Mouse (Mus musculus): Measurements from ENCODE around the gene Epo. TPM values are rescaled to one million over a fixed set of nuclear protein-coding genes. Genes with fewer than 3 reads are reported as not detected.

Gene Epo
- total RNA-seq, 4 experiments from 2014 or later = not detected

DNA sequence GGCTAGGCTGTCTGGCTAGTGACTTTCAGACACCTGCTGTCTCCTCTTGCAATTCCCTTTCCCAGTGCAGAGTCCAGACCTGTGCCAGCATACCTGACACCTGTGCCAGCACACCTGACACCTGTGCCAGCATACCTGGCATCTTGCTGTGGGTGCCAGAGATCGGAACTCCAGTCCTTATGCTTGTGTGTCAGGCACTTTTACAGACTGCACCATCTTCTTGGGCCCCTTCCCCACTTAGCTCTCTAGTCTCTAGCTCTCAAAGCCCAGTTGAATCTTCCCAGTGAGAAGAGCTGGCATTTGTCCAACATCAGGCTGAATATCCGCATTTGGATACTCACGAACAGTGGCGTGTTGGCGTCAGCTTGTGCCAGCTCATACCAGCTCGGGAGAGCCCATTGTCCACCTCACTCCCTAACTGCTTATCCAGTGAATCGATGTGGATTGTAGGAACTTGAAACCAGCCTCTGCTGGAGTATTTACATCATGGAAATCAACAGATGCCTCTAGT is 6.3 kb upstream of the Epo start:
- no peak for DNase-seq

DNA sequence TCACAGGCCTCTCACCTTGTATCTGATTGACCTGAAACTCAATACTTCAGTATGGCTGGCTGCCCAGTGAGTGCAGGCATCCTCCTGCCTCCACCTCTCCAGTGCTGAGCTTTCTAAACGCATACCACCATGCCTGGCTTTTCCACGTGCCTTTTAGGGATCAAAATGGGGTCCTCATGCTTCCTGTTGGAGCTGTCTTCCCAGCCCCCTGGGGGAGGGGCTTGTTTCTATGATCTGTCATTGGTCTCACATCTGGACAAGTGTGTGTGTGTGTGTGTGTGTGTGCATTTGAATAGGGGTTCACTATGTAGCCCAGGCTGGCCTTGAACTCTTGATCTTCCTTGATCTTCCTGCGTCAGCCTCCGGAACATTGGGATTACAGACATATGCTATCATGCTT is 4.4 kb upstream of the Epo start:
- DNase-seq = no peak

DNA sequence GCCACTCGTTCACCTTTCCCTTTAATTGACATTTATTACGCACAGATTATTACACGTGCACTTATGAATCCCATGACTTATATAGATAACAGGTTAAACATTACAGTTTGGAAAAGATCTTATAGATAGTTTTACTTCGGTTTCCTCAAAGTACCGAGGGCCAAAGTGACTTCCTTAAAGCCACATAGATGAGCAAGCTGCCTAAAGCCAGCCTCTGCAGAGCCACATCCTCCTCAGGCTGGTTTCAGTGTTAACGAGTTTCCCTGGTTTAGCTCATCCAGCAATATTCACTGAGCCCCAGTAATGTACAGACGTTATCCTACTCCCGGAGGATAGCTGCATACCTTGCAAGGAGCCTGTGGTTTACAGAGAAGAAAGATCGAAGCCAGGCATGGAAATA is 2.3 kb upstream of the Epo start:
- DNase-seq = no peak

DNA sequence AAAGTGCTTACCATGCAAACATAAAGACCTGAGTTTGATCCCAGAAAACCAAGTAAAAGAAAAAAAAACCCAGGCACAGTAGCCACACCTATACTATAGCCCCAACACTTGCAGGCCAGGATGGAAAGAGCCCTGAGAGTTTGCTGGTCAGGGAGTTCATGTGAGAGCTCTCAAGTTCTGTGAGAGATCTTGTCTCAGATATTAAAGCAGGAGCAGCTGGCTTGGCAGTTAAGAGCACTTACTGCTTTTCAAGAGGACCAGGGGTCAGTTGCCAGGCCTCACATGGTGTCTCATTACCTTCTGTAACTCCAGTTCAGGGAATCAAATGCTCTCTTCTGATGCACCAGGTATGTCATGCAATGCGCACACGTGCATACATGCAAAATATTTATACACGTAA is 1.7 kb upstream of the Epo start:
- DNase-seq = no peak

DNA sequence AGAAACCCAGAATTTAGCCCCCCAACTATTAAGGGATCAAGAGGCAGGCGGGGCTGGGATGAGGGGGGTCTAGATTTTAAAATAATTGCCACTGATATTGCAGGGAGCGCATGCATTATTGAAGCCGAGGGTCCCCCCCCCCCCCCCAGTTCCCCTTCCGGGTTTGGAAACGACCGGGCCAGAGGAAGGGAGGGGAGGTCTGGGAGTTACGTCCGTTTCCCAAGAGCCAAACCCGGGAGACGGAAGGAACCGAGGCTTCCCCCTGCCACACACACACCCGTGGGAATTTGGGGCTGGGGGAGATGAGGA is 280 bp downstream of the Epo start:
- no peak for DNase-seq

DNA sequence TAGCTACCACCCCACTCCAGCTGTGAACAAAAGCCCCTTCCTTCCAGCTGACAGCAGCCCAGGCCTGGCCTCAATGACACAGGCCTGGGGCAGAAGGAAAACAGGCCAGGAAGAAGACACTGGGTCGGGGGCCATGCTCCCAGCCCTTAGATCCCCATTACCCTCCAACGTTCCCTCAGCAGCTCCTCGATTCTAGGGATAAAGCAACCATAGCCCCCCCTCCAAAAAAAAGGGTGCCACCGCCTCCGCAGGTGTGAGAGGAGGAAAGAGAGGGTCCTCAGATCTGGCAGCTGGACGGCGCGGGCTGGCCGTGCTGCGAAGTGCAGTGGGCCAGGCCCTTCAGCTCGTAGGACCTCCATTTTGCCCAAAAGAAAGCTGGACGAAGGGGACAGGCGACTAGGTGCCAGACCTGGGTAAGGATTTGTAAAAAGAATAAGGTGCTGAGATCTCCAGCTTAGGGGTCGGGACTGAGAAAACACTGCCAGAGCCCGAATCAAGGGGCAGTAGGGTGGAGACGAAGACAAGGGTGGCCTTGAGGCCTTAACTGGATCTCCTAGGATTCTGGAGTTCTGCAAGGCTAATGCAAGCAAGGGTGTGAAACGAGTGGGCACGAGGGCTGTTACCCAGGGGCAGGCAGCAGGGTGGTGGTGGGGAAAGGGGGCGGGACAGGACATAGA is 773 bp downstream of the Epo start:
- DNase-seq = no peak

DNA sequence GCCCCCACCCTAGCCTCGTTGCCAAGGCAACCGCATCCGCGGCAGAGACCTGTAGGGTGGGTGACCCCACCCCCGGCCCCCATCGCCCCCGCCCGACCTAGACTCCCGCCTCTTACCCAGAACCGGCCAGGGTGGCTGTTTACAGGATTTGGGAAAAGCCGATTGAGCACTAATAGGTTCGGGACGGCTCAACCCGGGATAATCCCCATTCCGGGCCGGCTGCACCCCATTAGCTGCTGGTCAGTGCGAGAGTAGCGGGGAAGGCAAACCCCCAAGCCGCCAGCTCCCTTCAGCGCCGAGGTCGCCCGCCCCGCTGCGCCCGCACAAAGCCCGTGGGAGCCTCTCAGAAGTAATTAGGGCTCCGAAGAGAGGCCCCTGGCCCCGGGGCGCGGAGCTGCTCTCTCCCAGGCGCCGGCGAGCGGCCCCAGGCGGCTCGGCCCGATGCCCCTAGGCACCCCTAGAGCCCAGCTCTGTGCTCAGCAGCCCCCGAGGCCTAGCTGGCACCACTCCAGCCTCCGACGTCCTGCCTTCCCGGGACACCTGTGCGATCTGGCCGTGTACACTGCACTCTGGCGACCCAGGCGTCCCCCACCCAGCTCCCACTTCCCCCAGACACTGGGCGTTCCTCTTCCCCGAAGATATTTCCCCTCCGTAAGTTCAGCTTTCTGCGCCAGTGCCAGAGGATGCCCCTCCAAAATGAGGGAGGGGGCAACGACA is 1.5 kb downstream of the Epo start:
- DNase-seq = peak; percentile 63

DNA sequence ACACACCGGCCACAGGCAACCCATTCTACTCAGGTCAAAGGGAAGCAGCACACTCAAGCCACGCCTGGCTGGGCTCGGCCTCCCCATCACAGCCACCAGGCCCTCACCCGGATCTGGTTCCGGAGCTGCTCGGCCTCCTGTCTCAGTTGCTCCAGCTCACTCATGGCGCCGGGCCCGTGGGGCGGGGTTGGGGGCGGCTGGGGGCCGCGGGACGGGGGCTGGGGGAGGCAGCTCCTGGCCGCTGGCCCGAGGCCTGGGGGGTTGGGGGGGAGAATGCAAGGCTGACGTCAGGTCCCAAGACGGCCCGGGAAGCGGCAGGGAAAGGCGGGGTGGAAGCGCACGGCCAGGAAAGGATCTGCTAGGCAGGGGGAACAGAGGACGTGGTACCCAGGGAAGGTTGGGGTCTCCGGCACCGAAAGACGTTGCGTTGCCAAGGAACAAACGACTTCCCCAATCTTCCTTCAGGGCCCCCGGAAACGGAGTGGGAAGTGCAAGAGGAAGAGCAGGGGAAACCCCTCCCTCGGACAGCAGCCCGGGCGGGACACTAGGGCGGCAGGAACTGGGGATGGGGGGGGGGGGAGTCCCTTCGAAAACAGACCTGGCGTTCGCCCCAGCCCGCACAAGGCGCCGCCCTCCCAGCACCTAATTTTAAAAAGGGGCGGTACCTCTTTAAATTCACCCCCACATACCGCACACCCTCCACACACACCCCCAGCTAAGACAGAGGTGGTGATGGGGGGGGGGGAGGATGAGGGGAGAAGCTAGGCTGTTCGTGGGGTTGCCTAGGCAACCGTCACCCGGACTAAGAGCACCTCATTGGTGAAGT is 2.2 kb downstream of the Epo start:
- DNase-seq = no peak

DNA sequence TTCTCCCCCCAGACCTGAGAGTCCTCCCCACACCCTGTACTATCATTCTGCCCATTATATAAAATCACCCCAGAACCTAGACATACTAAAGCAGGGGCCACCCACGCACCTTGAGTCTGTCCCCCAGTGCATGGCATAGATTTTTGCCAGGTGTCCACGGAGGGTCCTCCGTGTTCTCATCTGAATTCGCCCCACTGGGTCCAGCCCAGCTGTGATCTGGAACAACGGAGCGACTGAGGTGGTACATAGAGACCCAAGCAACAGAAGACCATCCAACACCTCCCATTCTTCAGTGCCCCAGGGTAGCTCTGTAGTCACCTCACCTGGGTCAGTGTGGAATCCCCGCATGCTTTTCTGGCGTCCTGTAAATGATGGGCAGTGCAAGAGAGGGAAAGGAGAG is 3.0 kb downstream of the Epo start:
- no peak for DNase-seq

DNA sequence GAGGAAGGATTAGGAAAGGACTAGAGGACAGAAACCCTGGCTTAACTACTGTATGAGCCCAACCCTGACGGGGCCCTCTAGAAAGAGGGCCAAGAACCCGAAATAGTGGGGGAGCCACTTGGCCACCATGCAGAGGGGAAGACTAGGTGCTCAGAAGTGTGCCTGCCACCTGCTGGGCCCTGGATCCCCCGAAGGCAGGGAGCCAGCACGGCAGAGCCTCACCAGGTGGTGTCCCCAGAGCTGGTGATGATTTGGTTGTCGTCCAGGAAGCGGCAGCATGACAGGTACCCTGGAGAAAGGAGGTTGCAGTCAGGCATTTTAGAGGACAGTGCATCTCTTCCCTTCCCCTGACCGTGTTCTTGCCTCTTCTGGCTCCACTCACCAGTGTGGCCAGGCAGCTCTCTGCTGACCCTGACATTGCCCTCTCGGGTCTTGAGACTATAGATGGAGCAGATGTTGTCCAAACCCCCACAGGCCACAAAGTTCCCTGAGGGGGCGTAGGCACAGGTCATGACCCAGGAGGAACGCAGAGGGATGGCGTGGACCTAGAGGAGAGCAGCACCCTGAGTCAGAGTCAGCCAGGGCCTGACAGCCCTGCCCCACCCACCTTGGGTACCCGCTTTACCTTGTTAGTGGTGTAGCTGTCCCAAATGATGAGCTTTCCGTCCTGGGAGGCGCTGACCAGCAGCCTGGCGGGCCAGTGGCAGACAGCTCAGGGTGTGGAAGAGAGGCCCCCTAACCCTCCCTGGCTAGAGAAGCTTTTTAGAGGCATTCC is 3.6 kb downstream of the Epo start:
- DNase-seq = no peak

DNA sequence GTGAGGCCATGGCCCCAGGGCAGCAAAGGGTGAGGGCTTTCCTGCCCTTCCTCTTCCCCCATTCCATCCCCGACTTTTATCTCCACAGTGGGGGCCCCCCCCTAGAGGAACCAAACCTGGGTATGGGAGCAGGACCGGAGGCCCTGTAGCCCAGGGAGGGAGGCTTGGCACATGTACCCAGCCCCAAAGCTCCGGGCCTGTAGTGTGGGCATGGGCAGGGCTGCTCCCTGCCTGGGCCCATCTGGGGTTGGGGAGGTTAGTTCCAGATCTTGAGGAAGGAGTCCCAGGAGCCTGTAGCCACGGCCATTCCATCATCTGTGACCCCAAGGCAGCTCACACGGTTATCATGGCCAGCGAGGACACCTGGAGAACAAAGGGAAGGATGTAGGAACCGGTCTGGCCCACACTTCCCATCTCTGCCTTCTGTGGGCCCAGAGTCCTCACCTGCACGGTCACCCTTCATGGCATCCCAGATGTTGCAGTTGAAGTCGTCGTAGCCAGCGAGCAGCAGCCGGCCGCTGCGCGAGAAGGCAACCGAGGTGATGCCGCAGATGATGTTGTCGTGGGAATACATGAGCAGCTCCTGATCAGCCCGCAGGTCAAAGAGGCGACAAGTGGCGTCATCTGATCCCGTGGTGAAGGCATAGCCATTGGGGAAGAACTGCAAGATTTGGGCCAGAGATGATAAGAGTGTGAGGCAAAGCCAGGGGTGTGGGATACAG is 4.6 kb downstream of the Epo start:
- DNase-seq = no peak

DNA sequence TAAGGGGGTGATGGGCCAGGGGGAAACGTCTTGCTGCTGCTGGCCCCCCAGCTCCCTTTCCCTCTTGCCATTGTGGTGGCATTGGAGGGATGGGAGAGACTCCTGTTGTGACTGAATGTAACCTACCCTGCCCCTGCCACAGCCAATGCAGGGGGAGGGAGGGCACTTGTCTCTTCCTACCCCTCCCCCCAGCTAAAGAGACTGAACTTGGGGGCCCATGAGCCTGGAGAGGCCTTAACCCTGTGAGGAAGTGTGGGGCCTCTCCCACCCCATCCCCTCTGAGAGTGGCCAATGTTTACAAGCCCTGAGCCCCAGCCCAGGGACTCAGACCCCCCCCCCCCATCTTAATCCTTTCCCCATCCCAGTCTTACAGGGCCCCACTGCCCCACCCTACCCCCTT is 5.6 kb downstream of the Epo start:
- no peak for DNase-seq

DNA sequence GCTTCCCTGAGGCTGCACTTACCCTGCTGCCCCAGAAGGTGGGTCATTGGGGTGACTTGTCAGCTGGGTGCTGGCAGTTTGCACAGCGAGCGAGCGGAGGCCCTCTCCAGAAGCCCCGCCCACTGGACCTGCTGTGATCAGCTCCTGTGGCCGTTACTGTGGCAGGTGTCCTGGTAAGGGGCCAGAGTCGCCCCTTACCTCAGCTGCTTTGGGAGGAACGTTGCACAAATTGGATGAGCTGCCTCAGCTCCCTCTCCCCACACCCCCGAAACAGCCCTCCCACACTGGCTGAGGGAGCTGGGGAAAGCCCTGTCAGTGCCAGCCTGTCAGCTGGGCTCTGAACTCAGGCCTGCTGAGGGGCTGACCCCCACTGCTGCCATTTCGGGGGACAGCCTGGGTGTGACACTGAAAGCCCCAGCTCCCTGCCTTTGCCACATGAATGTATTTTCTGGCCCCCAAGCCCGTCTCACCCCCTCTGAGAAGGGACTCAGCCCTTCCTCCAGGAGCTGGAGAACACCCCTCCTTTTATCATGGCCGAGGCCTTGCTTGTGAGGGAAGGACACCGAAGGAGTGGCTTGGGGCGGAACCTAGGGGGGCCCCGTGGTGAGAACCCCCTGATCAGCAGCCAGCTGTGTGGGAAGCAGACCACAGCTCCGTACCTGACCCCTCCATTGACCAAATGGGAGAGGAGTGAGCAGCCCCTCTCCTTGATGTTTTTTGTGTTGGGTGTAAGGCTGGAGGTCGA is 6.7 kb downstream of the Epo start:
- DNase-seq = no peak

DNA sequence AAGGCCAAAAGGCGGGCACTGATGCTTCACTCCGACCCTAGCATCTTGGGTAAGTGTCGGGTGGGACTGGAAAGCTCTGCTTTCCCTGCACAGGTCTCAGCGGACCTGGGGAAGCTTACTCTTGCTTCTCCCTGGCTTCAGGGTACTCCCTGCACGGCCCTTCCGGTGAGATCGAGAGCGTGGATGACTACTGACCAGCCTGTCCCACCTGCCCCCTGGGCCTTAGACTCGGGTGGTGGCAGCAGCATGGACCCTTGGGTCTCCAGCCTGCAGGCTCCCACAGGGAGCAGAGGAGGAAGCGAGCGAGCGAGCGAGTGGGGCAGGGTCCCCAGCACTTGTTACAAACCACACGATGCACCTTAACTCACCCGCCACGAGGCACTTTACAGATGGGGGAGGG is 7.5 kb downstream of the Epo start:
- no peak for DNase-seq

DNA sequence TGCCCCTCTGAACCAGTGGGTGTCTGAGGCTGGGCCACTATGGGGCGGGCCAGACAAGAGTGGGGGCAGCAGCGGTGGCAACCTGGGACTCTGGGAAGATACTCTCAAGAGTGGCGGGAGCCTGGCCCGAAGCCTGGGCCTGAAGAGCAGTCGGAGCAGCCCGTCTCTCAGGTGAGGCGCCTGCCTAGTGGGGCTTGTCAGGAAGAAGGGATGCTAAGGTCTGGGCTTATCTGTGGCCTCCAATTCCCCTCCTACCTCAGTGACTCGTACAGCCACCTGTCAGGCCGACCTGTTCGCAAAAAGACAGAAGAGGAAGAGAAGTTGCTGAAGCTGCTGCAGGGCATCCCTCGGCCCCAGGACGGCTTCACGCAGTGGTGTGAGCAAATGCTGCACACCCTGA is 8.4 kb downstream of the Epo start:
- no peak for DNase-seq

DNA sequence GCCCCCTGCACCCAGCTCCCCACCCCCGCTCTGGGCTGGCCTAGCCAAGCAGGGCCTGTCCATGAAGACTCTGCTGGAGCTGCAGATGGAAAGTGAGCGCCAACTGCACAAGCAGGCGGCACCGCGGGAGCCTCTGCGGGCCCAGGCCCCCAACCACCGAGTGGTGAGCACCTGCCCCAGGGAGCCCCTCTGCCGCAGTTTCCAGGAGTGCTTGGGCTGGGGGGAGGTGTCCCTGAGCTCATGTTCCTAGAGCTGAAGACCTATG is 8.9 kb downstream of the Epo start:
- no peak for DNase-seq

DNA sequence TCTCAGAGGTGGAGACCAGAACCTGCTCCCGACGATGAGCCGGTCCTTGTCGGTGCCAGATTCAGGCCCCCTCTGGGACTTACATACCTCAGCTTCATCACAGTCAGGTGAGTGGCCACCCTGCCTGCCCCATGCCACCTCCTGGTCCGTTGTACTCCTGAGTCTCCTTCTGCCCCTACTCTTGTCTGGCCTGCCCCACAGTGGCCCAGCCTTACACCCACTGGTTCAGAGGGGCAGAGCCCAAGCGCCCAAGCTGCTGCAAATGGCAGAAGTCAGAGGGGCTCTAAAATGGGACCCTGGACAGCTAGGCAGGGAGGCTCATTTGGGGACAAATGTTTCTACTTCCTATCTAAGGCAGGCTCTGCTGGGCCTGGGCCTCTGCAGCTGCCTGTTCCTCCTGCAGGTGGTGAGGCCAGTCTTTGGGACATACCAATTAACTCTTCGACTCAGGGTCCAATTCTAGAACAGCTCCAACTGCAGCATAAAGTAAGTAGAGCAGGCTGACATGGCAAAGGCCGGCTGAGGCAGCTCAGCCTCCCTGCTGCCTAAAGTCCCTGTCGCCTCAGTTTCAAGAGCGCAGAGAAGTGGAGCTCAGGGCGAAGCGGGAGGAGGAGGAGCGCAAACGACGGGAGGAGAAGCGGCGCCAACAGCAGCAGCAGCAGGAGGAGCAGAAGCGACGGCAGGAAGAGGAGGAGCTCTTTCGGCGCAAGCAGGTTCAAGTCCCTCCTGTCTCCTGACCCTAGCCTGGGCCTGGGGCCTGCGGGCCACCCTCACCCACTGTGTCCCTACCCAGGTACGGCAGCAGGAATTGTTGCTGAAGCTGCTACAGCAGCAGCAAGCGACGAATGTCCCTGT is 9.4 kb downstream of the Epo start:
- no peak for DNase-seq

DNA sequence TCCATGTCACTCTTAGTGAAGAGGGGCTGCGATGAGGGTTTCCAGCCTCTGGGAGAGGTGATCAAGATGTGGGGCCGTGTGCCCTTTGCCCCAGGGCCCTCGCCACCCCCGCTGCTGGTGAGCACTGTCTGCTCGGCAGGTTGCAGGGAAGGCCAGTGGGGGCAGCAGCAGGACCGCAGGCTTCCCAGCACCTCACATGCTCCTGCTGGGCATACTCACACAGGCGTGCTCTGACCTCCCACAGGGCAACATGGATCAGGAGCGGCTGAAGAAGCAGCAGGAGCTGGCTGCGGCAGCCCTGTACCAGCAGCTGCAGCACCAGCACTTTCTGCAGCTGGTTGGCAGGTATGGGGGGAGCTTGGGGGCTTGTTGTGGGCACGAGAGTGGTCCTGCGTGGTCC is 10.3 kb downstream of the Epo start:
- DNase-seq = no peak

DNA sequence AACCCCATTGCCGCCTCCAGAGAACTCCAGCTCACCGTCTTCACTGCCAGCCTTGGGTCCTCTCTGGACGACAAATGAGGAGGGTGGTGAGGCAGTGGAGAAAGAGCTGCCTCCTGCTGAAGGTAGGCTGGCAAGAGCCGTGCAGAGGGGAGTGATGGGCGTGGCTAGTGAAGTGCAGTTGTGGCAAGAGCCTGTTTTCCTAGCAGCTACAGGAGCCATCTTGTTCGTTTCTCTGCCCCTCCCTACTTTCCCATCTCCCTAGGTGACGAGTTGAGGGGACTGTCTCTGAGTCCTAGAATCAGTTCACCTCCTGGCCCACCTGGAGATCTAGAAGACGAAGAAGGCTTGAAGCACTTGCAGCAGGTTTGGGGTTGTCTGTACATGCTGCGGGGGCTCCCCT is 11.2 kb downstream of the Epo start:
- no peak for DNase-seq

DNA sequence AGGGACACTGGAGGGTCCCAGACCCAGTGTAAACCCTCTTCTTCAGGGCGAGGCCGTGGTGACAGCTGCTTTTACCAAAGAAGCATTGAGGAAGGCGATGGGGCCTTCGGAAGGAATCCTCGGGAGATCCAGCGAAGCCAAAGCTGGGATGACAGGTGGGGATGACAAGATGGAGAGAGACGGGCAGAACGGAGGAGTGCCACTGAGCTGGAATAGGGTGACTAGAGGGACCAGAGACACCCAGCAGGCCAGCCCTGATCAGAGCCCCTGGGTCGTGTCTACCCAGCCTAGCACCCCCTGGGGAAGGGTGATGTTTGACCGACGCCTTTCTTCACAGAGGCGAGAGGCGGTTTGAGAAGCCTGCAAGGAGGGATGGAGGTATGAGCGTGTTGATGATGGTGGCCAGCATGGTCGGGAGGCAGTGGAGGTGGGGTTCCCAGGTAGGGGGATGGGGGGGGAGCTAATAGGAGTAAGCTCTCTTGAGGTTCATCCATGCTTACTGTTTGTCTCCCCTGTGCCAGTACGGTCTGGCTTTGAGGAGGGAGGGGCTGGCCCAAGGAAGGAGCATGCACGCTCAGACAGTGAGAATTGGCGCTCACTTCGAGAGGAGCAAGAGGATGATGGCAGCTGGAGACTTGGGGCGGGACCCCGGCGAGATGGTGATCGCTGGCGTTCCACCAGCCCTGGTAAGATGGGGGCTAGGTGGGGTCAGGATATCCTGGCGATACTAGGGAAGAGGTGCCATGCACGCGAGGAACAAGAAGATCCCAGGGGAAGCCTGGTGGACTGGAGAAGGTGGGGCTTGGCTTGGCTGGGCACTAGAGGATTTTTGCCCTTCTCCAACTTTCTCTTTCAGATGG is 13.1 kb downstream of the Epo start:
- no peak for DNase-seq
